Mouse (Mus musculus) heart, postnatal 0 days (tissue): ENCODE measurements at regions not wholly inside any gene's neighbourhood (a gene's known extent, or its start where the extent isn't known, plus 50 kb on each side); places are given as distances from the start of the nearest gene placed in this dataset.

Source experiments
- CTCF ChIP-seq: IDR thresholded peaks from 2 replicates; pipeline ENCODE4 v1.5.1; 2016; ENCODE audit warnings: antibody characterized with exemption, control low read depth, low read depth
- EP300 ChIP-seq: IDR thresholded peaks from 2 replicates; pipeline ENCODE4 v1.6.1; 2016; ENCODE audit warnings: antibody characterized with exemption, low read depth

GRCm38 (mm10) chr4:84189315-84189714 lies 485.8 kb downstream of the Bnc2 start:
- no peak for TF ChIP-seq CTCF
- no peak for TF ChIP-seq EP300
